Mouse (Mus musculus): Measurements from ENCODE around the gene Hmg20b.

DNA sequence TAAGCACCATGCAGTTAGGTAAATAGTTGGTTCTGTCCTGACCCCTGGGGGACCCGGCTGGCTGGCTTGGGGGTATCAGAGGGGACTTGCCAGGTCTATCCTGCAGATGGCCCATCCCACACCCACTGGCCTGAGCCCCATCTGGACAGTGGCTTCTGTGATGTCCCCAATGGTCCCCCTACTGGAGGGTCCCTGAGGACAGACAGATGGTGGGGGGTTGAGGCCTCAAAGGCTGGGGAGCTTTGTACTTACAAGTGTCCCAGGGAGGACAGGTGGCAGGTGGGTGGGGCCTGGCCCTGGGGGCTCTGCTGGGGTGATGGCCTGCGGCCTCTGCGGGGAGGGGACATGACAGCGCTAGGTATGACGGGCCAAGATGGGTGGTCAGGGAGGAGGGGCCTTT is 49.0 kb upstream of the Hmg20b start:
- TF ChIP-seq ZNF384 (IDR thresholded peaks at IDR 0.05; ENCODE audit: low read depth, low read length) (no peak), TBP (conservative IDR thresholded peaks at IDR 0.05; ENCODE audit: low read depth, low read length) (no peak), ZC3H11A (IDR thresholded peaks at IDR 0.05; ENCODE audit: low read depth, low read length) (no peak)
